Mouse (Mus musculus) lung, embryonic 14.5 days (tissue): Measurements from ENCODE around the gene Nxpe4. TPM values are rescaled to one million over a fixed set of nuclear protein-coding genes. Genes with fewer than 3 reads are reported as not detected.
A peak's percentile ranks its signal among the peaks of the same experiment; 100 is the strongest.

Experiments used
- ATAC-seq: fragments of 200-750 bp; cut with Nextera tagmentation; 2 replicates; pipeline ENCODE4 v1.8.0; 2017; ENCODE audit warnings: mild to moderate bottlenecking, moderate TSS enrichment, moderate library complexity; ENCODE audit not compliant: insufficient read depth
- DNase-seq: peaks from one replicate; pipeline ENCODE4 v3.0.0-alpha.2; 2015
- H3K27ac ChIP-seq: fragments of 300-500 bp; sonication (generic); 2 replicates; pipeline ENCODE4 v1.5.1; 2014; ENCODE audit warnings: low read depth, mild to moderate bottlenecking, moderate library complexity
- H3K27me3 ChIP-seq: fragments of 300-500 bp; sonication (generic); 2 replicates; pipeline ENCODE4 v1.6.1; 2014; ENCODE audit warnings: low read length, control low read depth; ENCODE audit not compliant: insufficient read depth
- H3K36me3 ChIP-seq: fragments of 300-500 bp; sonication (generic); 2 replicates; pipeline ENCODE4 v1.6.1; 2014; ENCODE audit warnings: control low read depth; ENCODE audit not compliant: insufficient read depth
- H3K4me1 ChIP-seq: fragments of 300-500 bp; sonication (generic); 2 replicates; pipeline ENCODE4 v1.6.1; 2014; ENCODE audit warnings: antibody characterized with exemption, control low read depth; ENCODE audit not compliant: insufficient read depth
- H3K4me2 ChIP-seq: fragments of 300-500 bp; sonication (generic); 2 replicates; pipeline ENCODE4 v1.6.1; 2014; ENCODE audit warnings: mild to moderate bottlenecking
- H3K4me3 ChIP-seq: fragments of 300-500 bp; sonication (generic); 2 replicates; pipeline ENCODE4 v1.5.1; 2014; ENCODE audit warnings: low read depth, low read length
- H3K9ac ChIP-seq: fragments of 300-500 bp; sonication (generic); 2 replicates; pipeline ENCODE4 v1.6.1; 2014
- H3K9me3 ChIP-seq: fragments of 300-500 bp; sonication (generic); 2 replicates; pipeline ENCODE4 v1.6.1; 2016; ENCODE audit warnings: low read depth, low read length, control low read depth
- CTCF ChIP-seq: IDR thresholded peaks from 2 replicates; pipeline ENCODE4 v1.5.1; 2016; ENCODE audit warnings: antibody characterized with exemption, low read depth
- WGBS: fragments of 180-500 bp; shearing (Covaris S2); extraction: QIAGEN DNeasy Blood & Tissue Kit; methylation state at CpG from one replicate; pipeline ENCODE4 v1.1.7; 2014; 5-methylcytosine and 5-hydroxymethylcytosine counted together
- polyA plus RNA-seq: library from polyadenylated mRNA; unstranded; fragments of >200 nt; fragmentation: Nextera tagmentation; extraction: Ambion mirVana; gene quantifications from 2 replicates; pipeline ENCODE4 v1.2.1, GENCODE M21; 2014

Nxpe4 gene
- polyA plus RNA-seq, 1 experiment from 2014 or later = 6.2 TPM

- WGBS = 89% methylated on average over 5 of the region's 5 CpGs
- Histone ChIP-seq H3K9me3 (no peaks in the 10 kb centered on the region), H3K36me3 (no peaks in the 10 kb centered on the region), H3K4me3 (no peak overlapping the region), H3K4me1 (no peaks in the 10 kb centered on the region), H3K4me2 (no peak overlapping the region), H3K27ac (no peak overlapping the region), H3K9ac (no peak overlapping the region), H3K27me3 (no peaks in the 10 kb centered on the region)
- no peak for TF ChIP-seq CTCF
- ATAC-seq (no peak), DNase-seq (no peak)
Observed at GRCm38 (mm10) chr9:48211912-48212311, 50.1 kb downstream of the Nxpe4 start.

GRCm38 (mm10) chr9:48214751-48215150 is 52.9 kb downstream of the Nxpe4 start:
- Histone ChIP-seq H3K4me3 (no peak overlapping the region), H3K27ac (no peak overlapping the region), H3K27me3 (no peaks in the 10 kb centered on the region), H3K9ac (no peak overlapping the region), H3K4me2 (no peak overlapping the region), H3K4me1 (no peaks in the 10 kb centered on the region), H3K9me3 (no peaks in the 10 kb centered on the region), H3K36me3 (no peaks in the 10 kb centered on the region)
- no peak for TF ChIP-seq CTCF
- 84% methylated on average over 9 of the region's 9 CpGs for WGBS
- ATAC-seq (no peak), DNase-seq (no peak)

GRCm38 (mm10) chr9:48216091-48217001 is 54.5 kb downstream of the Nxpe4 start:
- DNase-seq (no peak), ATAC-seq (no peak)
- no peaks in the 10 kb centered on the region for H3K9me3 ChIP-seq
- no peaks in the 10 kb centered on the region for H3K27me3 ChIP-seq
- H3K27ac ChIP-seq = no peak overlapping the region
- no peak for TF ChIP-seq CTCF
- no peak overlapping the region for H3K9ac ChIP-seq
- H3K36me3 ChIP-seq = no peaks in the 10 kb centered on the region
- no peaks in the 10 kb centered on the region for H3K4me1 ChIP-seq
- H3K4me2 ChIP-seq = no peak overlapping the region
- 74% methylated on average over 13 of the region's 13 CpGs for WGBS
- no peak overlapping the region for H3K4me3 ChIP-seq

- Histone ChIP-seq H3K9me3 (no peaks in the 10 kb centered on the region), H3K27me3 (no peaks in the 10 kb centered on the region), H3K9ac (no peak overlapping the region), H3K36me3 (no peaks in the 10 kb centered on the region), H3K4me3 (no peak overlapping the region), H3K4me1 (no peaks in the 10 kb centered on the region), H3K4me2 (no peak overlapping the region), H3K27ac (no peak overlapping the region)
- DNase-seq (no peak), ATAC-seq (no peak)
- no peak for TF ChIP-seq CTCF
- WGBS = 73% methylated on average over 3 of the region's 3 CpGs
Observed at GRCm38 (mm10) chr9:48230706-48231105, 68.9 kb downstream of the Nxpe4 start.

- Histone ChIP-seq H3K36me3 (no peaks in the 10 kb centered on the region), H3K4me1 (no peaks in the 10 kb centered on the region), H3K4me2 (no peak overlapping the region), H3K27me3 (no peaks in the 10 kb centered on the region), H3K9me3 (no peaks in the 10 kb centered on the region), H3K4me3 (no peak overlapping the region), H3K9ac (no peak overlapping the region), H3K27ac (no peak overlapping the region)
- ATAC-seq = no peak
- 60% methylated on average over 6 of the region's 6 CpGs for WGBS
- TF ChIP-seq CTCF = no peak
- no peak for DNase-seq
Observed at GRCm38 (mm10) chr9:48236455-48236854, 74.6 kb downstream of the Nxpe4 start.

- H3K9ac ChIP-seq = no peak overlapping the region
- H3K36me3 ChIP-seq = no peaks in the 10 kb centered on the region
- no peaks in the 10 kb centered on the region for H3K9me3 ChIP-seq
- no peak overlapping the region for H3K4me2 ChIP-seq
- no peak overlapping the region for H3K4me3 ChIP-seq
- peak; percentile 63 for TF ChIP-seq CTCF
- 78% methylated on average over 9 of the region's 9 CpGs for WGBS
- no peak for ATAC-seq
- peak; percentile 55 for DNase-seq
- H3K27me3 ChIP-seq = no peaks in the 10 kb centered on the region
- H3K27ac ChIP-seq = no peak overlapping the region
- H3K4me1 ChIP-seq = no peaks in the 10 kb centered on the region
Observed at GRCm38 (mm10) chr9:48238153-48238755, 76.4 kb downstream of the Nxpe4 start.

GRCm38 (mm10) chr9:48239461-48239860 is 77.6 kb downstream of the Nxpe4 start:
- Histone ChIP-seq H3K27me3 (no peaks in the 10 kb centered on the region), H3K4me3 (no peak overlapping the region), H3K9ac (no peak overlapping the region), H3K27ac (no peak overlapping the region), H3K4me1 (no peaks in the 10 kb centered on the region), H3K9me3 (no peaks in the 10 kb centered on the region), H3K36me3 (no peaks in the 10 kb centered on the region), H3K4me2 (no peak overlapping the region)
- no peak for ATAC-seq
- no peak for DNase-seq
- 89% methylated on average over 5 of the region's 5 CpGs for WGBS
- TF ChIP-seq CTCF = no peak
